Mouse (Mus musculus): ENCODE data around the gene Gm20517.

DNA sequence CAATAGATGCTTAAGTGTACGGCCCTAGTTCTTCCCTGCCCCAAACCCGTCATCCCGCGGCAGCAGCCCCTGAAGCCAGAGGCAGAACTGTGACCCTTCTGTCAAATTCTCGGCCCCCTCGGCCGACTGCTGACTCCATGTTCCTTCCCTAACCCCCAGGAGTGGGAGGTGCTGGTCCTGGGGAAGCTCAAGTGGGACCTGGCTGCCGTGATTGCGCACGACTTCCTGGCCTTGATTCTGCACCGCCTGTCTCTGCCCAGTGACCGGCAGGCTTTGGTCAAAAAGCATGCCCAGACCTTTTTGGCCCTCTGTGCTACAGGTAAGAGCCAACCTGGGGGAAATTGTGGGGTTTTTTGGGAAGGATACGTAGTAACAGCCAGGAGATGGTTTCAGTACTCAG, 14.1 kb upstream of the Gm20517 start:
- no peak for TF ChIP-seq CHD2 (IDR thresholded peaks at IDR 0.05; ENCODE audit: low read depth, low read length)
- TF ChIP-seq HCFC1 (IDR thresholded peaks at IDR 0.05; ENCODE audit: borderline replicate concordance, insufficient read depth, low read length) = no peak
- no peak for TF ChIP-seq ZNF384 (IDR thresholded peaks at IDR 0.05; ENCODE audit: low read depth, low read length)
- no peak for TF ChIP-seq ZC3H11A (IDR thresholded peaks at IDR 0.05; ENCODE audit: borderline replicate concordance, low read depth, low read length)
